Mouse (Mus musculus) lung, embryonic 16.5 days (tissue): ENCODE data around the gene Tekt3. TPM values are rescaled to one million over a fixed set of nuclear protein-coding genes. Genes with fewer than 3 reads are reported as not detected.

ENCODE experiments used
- ATAC-seq: fragments of 200-750 bp; cut with Nextera tagmentation; 2 replicates; pipeline ENCODE4 v1.8.0; 2017; ENCODE audit warnings: low read depth, mild to moderate bottlenecking, moderate library complexity
- H3K27ac ChIP-seq: fragments of 300-500 bp; sonication (generic); 2 replicates; pipeline ENCODE4 v1.5.1; 2014; ENCODE audit warnings: mild to moderate bottlenecking, control low read depth, low read length
- H3K27me3 ChIP-seq: fragments of 300-500 bp; sonication (generic); 2 replicates; pipeline ENCODE4 v1.6.1; 2014; ENCODE audit warnings: low read depth, low read length, mixed read lengths; ENCODE audit not compliant: control insufficient read depth, insufficient read depth
- H3K36me3 ChIP-seq: fragments of 300-500 bp; sonication (generic); 2 replicates; pipeline ENCODE4 v1.6.1; 2014; ENCODE audit warnings: low read length; ENCODE audit not compliant: control insufficient read depth, insufficient read depth
- H3K4me1 ChIP-seq: fragments of 300-500 bp; sonication (generic); replicated peaks from 2 replicates; pipeline ENCODE4 v1.6.1; 2014; ENCODE audit warnings: low read length, mixed read lengths; ENCODE audit not compliant: control insufficient read depth, insufficient read depth
- H3K4me2 ChIP-seq: fragments of 300-500 bp; sonication (generic); 2 replicates; pipeline ENCODE4 v1.6.1; 2014; ENCODE audit warnings: low read depth, low read length, control low read depth
- H3K4me3 ChIP-seq: fragments of 300-500 bp; sonication (generic); 2 replicates; pipeline ENCODE4 v1.5.1; 2014; ENCODE audit warnings: mild to moderate bottlenecking, low read length, control low read depth
- H3K9ac ChIP-seq: fragments of 300-500 bp; sonication (generic); 2 replicates; pipeline ENCODE4 v1.6.1; 2014; ENCODE audit warnings: low read length, control low read depth
- H3K9me3 ChIP-seq: fragments of 300-500 bp; sonication (generic); 2 replicates; pipeline ENCODE4 v1.6.1; 2016; ENCODE audit warnings: low read length; ENCODE audit not compliant: control insufficient read depth
- WGBS: fragments of 180-500 bp; shearing (Covaris S2); extraction: QIAGEN DNeasy Blood & Tissue Kit; methylation state at CpG from one replicate; pipeline ENCODE4 v1.1.7; 2014; 5-methylcytosine and 5-hydroxymethylcytosine counted together
- polyA plus RNA-seq: library from polyadenylated mRNA; unstranded; fragments of >200 nt; fragmentation: Nextera tagmentation; extraction: Ambion mirVana; gene quantifications from 2 replicates; pipeline ENCODE4 v1.2.1, GENCODE M21; 2015

The Tekt3 gene
- 0.31 and 0.41 TPM in 2 replicates for polyA plus RNA-seq

DNA sequence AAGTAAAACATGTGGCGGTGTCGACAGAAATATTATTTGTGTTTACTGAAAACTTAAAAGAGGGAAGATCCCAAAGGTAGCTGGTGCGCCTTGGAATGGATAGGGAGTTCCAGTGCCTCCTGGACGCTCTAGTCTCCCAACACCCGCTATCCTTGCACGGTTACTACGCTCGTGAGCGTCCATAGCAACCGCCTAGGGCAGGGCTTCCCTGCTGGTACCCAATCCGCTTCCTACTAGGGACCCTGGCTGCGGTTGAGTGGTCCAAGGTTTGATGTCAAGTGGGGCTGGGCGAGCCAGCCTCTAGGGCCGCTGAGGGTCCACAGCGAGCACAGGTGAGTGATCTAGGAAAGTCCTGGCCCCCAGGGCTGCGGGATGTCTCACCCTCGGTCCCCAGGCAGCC lies at the start of gene Tekt3:
Gene Tekt3 (plus strand): TSS at position 209 of the 400 bp plus-strand sequence.
- Histone ChIP-seq H3K4me1 (peaks cover 6% of the 10 kb centered on the region; the same call in 1 of the 2 replicates), H3K27ac (no peak within 1 kb of the TSS), H3K9me3 (no peaks in the 10 kb centered on the region), H3K9ac (peak within 1 kb of the TSS; percentile 23; the same call in 1 of the 2 replicates), H3K27me3 (no peaks in the 10 kb centered on the region), H3K4me2 (peak within 1 kb of the TSS; percentile 36), H3K36me3 (no peaks in the 10 kb centered on the region), H3K4me3 (no peak within 1 kb of the TSS)
- 8% methylated on average over 17 of the region's 17 CpGs for WGBS
- peak; percentile 71; the same call in 1 of the 2 replicates for ATAC-seq

DNA sequence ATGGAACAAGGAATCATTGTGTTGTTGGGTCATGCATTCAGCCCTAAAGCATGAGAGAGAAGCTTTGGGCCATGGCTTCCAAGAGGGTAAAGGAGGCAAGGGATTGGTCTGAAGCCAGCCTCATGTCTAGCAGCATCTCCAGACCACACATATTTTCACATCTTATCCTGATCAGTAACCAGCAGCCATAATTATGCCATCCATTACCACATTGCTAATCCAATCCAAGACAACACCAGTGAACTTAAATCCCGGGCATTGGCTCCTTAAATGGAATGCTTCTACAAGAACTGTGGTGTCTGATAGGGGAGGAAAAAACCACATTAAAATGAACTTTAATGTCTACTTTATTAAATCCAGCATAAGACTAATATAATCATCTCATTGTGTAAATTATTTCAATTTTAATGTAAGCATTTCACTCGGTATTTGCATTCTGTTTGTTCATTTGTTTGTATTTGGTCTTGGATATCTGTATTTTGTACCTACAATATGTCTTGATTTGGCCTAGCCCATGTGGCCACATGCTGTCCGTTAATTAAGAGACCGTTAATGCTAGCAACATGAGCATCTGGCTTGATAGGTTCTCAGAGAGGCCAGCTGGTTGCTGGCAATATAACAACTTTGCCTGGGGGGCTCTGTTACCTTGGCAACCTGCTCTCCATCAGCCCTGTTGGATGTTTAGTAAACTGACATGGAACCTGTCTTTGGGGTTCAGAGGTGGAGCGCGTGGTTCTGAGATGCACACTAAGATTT lies 43.9 kb upstream of the Tekt3 start:
- no peak overlapping the region for H3K27ac ChIP-seq
- no peaks in the 10 kb centered on the region for H3K9me3 ChIP-seq
- no peak overlapping the region for H3K4me3 ChIP-seq
- H3K4me2 ChIP-seq = no peak overlapping the region
- no peak overlapping the region for H3K9ac ChIP-seq
- 88% methylated on average over 6 of the region's 6 CpGs for WGBS
- no peaks in the 10 kb centered on the region for H3K36me3 ChIP-seq
- H3K4me1 ChIP-seq = peaks cover 33% of the 10 kb centered on the region
- no peaks in the 10 kb centered on the region for H3K27me3 ChIP-seq
- no peak for ATAC-seq

DNA sequence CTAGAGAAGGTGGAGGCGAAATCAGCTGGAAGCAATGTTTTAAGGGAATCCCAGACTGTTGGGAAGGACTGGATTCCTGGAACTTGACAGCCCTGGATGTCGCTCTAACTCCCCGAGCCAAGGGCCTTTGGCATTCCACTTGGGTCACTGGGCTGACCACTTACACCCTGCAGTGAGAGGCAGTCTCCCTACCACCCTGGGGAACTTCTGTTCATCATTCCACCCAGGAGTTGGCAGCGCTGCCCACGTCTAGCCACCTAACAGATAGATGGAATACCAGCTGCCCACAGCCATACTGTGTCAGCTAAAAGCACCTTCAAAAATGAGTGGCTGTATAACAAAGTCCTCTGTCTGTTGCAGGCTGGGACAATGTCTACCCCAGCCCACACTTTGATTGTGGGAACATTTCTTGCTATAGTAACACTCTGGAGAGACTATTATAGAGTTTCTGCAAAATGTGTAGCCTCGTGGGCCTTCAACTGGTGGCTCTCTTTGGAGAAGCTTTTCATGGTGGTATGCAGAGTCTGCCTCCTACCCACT lies 43.3 kb upstream of the Tekt3 start:
- Histone ChIP-seq H3K27me3 (no peaks in the 10 kb centered on the region), H3K4me2 (no peak overlapping the region), H3K4me3 (no peak overlapping the region), H3K9ac (no peak overlapping the region), H3K4me1 (peaks cover 33% of the 10 kb centered on the region), H3K36me3 (no peaks in the 10 kb centered on the region), H3K27ac (no peak overlapping the region), H3K9me3 (no peaks in the 10 kb centered on the region)
- 75% methylated on average over 6 of the region's 6 CpGs for WGBS
- no peak for ATAC-seq

DNA sequence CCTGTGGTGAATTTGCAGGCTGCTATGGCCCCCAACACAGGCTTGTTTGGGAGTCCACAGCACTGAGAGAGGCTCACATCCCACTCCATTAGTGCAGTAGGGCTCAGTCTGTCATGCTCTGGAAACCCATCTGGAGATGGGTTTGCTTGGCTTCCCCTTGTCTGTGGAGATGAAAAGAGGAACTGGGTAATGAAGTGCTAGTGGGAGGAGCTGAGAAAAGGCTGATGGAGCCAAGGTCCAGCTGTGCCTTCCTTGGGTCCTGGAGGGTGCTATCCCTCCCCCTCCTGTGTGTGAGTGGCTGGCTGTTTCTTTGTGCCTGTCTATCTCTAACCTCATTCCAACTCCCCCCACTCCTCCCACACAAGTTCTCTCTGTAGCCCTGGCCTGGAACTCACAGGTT lies 40.8 kb upstream of the Tekt3 start:
- no peaks in the 10 kb centered on the region for H3K9me3 ChIP-seq
- ATAC-seq = peak; percentile 89

DNA sequence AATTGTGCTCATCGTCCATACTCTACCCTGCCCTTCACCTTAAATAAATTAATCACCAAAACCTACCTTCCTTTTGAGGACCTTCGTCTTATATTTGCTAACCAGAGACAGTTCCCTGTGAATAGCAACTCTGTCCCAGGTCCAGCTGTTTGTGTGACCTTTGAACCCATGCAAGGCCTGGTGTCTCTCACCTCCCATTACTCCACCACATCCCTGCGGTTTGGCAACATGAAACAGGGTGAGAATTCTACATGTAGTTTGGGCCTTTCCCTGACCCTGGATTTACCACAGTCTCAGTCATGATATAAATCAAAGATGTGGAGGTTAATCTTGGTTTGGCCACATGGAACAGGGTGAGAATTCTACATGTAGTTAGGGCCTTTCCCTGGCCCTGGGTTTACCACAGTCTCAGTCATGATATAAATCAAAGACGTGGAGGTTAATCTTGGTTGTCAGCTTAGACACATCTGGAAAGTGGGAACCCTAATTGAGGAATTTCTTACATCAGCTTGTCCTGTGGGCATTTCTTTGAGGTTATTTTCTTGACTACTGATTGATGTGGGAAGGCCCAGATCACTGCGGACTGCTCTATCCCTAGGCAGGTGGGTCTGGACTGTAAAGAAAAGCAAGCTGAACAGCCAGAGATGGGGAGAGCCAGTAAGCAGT lies 40.2 kb upstream of the Tekt3 start:
- no peak for ATAC-seq
- Histone ChIP-seq H3K36me3 (no peaks in the 10 kb centered on the region), H3K4me3 (no peak overlapping the region), H3K9me3 (no peaks in the 10 kb centered on the region), H3K27me3 (no peaks in the 10 kb centered on the region), H3K9ac (no peak overlapping the region), H3K4me1 (peaks cover 62% of the 10 kb centered on the region), H3K4me2 (no peak overlapping the region), H3K27ac (peak overlapping the region; percentile 83)
- 47% methylated on average over 5 of the region's 5 CpGs for WGBS

More for the DNA sequence above, 40.8 kb upstream of the Tekt3 start:
- H3K4me3 ChIP-seq = no peak overlapping the region
- no peaks in the 10 kb centered on the region for H3K36me3 ChIP-seq
- H3K4me1 ChIP-seq = peaks cover 56% of the 10 kb centered on the region
- H3K27ac ChIP-seq = peak overlapping the region; percentile 92
- no peak overlapping the region for H3K4me2 ChIP-seq
- no peaks in the 10 kb centered on the region for H3K27me3 ChIP-seq
- no peak overlapping the region for H3K9ac ChIP-seq

DNA sequence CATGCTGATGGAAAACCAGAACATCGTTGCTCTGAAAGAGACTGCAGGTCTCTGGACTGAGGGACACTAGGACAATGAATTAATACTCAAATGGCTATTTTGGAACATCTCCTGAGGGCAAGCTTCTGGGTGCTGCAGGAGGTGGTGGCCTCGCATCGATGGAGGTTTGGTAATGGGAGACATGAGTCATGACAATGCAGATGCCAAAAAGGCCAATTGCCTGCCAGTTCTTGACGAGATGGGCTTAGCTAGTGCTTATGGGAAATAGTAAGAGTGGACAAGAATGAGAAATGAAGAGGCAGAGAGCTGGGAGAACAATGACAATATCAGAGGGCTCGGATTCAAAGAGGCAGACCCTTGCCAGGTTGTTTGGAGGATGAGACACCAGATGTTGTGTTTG lies 38.0 kb upstream of the Tekt3 start:
- 47% methylated on average over 5 of the region's 5 CpGs for WGBS
- peak overlapping the region; percentile 83 for H3K27ac ChIP-seq
- no peak for ATAC-seq

DNA sequence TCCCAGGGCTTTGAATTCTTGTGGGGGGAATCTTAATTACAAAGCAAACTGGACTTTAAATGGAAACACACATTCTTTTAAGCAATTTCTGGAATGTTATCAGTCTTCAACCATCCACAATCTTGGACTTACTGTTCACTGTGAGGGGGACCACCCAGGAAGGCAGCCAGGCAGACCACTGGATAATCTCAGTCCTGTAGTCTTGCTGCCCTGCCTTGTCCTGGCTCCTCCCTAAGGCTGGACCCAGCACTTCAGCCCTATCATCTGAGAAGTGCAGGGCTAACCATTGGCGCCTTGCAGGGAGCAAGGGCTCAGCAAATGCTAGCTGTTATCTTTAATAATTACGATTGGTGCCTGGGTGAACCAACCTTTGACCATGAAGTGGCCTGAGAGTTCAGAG lies 37.3 kb upstream of the Tekt3 start:
- H3K4me3 ChIP-seq = no peak overlapping the region
- no peaks in the 10 kb centered on the region for H3K27me3 ChIP-seq
- peak overlapping the region; percentile 83 for H3K27ac ChIP-seq
- no peaks in the 10 kb centered on the region for H3K9me3 ChIP-seq
- no peak overlapping the region for H3K9ac ChIP-seq
- WGBS = 13% methylated on average over 2 of the region's 2 CpGs
- no peak overlapping the region for H3K4me2 ChIP-seq
- H3K36me3 ChIP-seq = no peaks in the 10 kb centered on the region
- ATAC-seq = peak; percentile 68
- H3K4me1 ChIP-seq = peaks cover 81% of the 10 kb centered on the region

More for the DNA sequence above, 38.0 kb upstream of the Tekt3 start:
- Histone ChIP-seq H3K9me3 (no peaks in the 10 kb centered on the region), H3K9ac (no peak overlapping the region), H3K4me1 (peaks cover 78% of the 10 kb centered on the region), H3K36me3 (no peaks in the 10 kb centered on the region), H3K4me2 (no peak overlapping the region), H3K27me3 (no peaks in the 10 kb centered on the region), H3K4me3 (no peak overlapping the region)

DNA sequence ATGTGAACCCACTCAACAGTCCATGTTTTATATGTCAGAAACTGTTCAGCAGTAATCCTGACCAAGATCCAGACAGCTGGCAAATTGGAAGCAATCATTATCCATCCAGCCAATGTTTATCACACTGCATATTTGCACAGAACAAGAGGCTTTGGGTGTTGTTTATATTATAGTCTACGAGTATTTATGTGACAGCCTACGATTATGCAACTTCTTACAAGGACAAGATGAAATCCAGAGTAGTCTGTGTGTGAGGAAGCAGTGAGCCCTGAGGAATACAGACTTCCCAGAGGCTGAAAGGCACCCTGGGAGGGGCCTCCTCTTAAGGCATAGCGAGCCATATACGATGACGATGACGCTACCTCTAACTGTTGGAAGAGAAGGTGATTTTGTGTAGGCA lies 36.0 kb upstream of the Tekt3 start:
- 22% methylated on average over 6 of the region's 6 CpGs for WGBS
- Histone ChIP-seq H3K9me3 (no peaks in the 10 kb centered on the region), H3K36me3 (no peaks in the 10 kb centered on the region), H3K4me1 (peaks cover 73% of the 10 kb centered on the region), H3K27ac (peak overlapping the region; percentile 85), H3K27me3 (no peaks in the 10 kb centered on the region), H3K9ac (no peak overlapping the region), H3K4me3 (no peak overlapping the region), H3K4me2 (no peak overlapping the region)
- peak; percentile 63 for ATAC-seq

DNA sequence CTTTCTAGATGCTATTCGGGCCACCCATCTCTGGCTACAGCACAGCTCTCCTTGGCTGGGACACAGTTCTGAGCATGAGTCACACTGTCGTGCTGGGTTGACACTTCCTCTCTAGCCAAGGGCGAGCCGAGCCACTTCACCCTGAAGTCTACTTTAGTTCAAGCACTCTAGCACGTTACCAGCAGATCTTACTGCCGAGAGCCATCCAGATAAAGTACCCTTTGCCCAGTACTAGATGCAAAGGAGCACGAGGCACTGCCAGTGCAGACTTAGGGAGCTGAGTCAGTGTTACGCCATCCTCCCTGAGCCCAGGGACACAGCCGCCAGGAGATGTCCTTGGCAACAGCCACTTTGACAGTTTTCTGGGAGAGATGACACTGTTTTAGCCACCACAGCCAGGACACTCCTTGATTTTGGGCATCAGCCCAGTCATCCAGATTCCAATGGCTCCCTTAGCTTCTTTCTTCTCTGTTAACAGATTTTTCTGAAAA lies 34.8 kb upstream of the Tekt3 start:
- Histone ChIP-seq H3K4me2 (no peak overlapping the region), H3K27me3 (no peaks in the 10 kb centered on the region), H3K9ac (no peak overlapping the region), H3K36me3 (no peaks in the 10 kb centered on the region), H3K4me1 (peaks cover 63% of the 10 kb centered on the region), H3K27ac (peak overlapping the region; percentile 85), H3K9me3 (no peaks in the 10 kb centered on the region), H3K4me3 (no peak overlapping the region)
- peak; percentile 56 for ATAC-seq
- WGBS = 26% methylated on average over 9 of the region's 9 CpGs
